Mouse (Mus musculus): ENCODE results near the gene Thyn1. TPM values are rescaled to one million over a fixed set of nuclear protein-coding genes. Genes with fewer than 3 reads are reported as not detected.

Thyn1 gene
- polyA plus RNA-seq, 1 experiment from 2014 or later = 136 TPM

GRCm38 (mm10) chr9:26997062-26997461, 2.4 kb upstream of the Thyn1 start:
- Histone ChIP-seq H3K27me3 (ENCODE audit: control insufficient read depth, insufficient read depth, low read length) (no peaks in the 10 kb centered on the region), H3K9ac (replicated peaks; ENCODE audit: low read depth, low read length) (no peak overlapping the region), H3K9me3 (ENCODE audit: control insufficient read depth, low read length) (no peaks in the 10 kb centered on the region), H3K4me1 (ENCODE audit: control insufficient read depth, insufficient read depth, low read length) (peaks cover 10% of the 10 kb centered on the region; the same call in 1 of the 2 replicates), H3K27ac (ENCODE audit: low read depth, low read length) (no peak overlapping the region), H3K4me2 (ENCODE audit: low read depth, low read length) (no peak overlapping the region), H3K4me3 (ENCODE audit: low read depth, low read length) (no peak overlapping the region), H3K36me3 (ENCODE audit: control insufficient read depth, insufficient read depth, low read length) (no peaks in the 10 kb centered on the region)
- 88% methylated on average over 3 of the region's 3 CpGs for WGBS
- no peak for ATAC-seq (ENCODE audit: low read depth)

GRCm38 (mm10) chr9:26997501-26997900, 2.0 kb upstream of the Thyn1 start:
- H3K9me3 ChIP-seq (ENCODE audit: control insufficient read depth, low read length) = no peaks in the 10 kb centered on the region
- H3K9ac ChIP-seq (replicated peaks; ENCODE audit: low read depth, low read length) = no peak overlapping the region
- H3K4me2 ChIP-seq (ENCODE audit: low read depth, low read length) = no peak overlapping the region
- ATAC-seq (ENCODE audit: low read depth) = no peak
- peaks cover 10% of the 10 kb centered on the region; the same call in 1 of the 2 replicates for H3K4me1 ChIP-seq (ENCODE audit: control insufficient read depth, insufficient read depth, low read length)
- H3K36me3 ChIP-seq (ENCODE audit: control insufficient read depth, insufficient read depth, low read length) = no peaks in the 10 kb centered on the region
- 90% methylated on average over 2 of the region's 2 CpGs for WGBS
- no peak overlapping the region for H3K27ac ChIP-seq (ENCODE audit: low read depth, low read length)
- H3K27me3 ChIP-seq (ENCODE audit: control insufficient read depth, insufficient read depth, low read length) = no peaks in the 10 kb centered on the region
- no peak overlapping the region for H3K4me3 ChIP-seq (ENCODE audit: low read depth, low read length)

- Histone ChIP-seq H3K27me3 (ENCODE audit: control insufficient read depth, insufficient read depth, low read length) (no peaks in the 10 kb centered on the region), H3K4me3 (ENCODE audit: low read depth, low read length) (peak overlapping the region; percentile 69), H3K9ac (replicated peaks; ENCODE audit: low read depth, low read length) (peak overlapping the region; percentile 74), H3K36me3 (ENCODE audit: control insufficient read depth, insufficient read depth, low read length) (no peaks in the 10 kb centered on the region), H3K4me1 (ENCODE audit: control insufficient read depth, insufficient read depth, low read length) (peaks cover 10% of the 10 kb centered on the region; the same call in 1 of the 2 replicates), H3K4me2 (ENCODE audit: low read depth, low read length) (peak overlapping the region; percentile 59), H3K27ac (ENCODE audit: low read depth, low read length) (peak overlapping the region; percentile 48; the same call in 1 of the 2 replicates), H3K9me3 (ENCODE audit: control insufficient read depth, low read length) (no peaks in the 10 kb centered on the region)
- WGBS = 4% methylated on average over 29 of the region's 29 CpGs
- ATAC-seq (ENCODE audit: low read depth) = peak; percentile 71
Measured at GRCm38 (mm10) chr9:26998669-26999460, 645 bp upstream of the Thyn1 start.

GRCm38 (mm10) chr9:27005231-27005630, 5.7 kb downstream of the Thyn1 start:
- no peak for ATAC-seq (ENCODE audit: low read depth)
- 84% methylated on average over 3 of the region's 3 CpGs for WGBS
- Histone ChIP-seq H3K9ac (replicated peaks; ENCODE audit: low read depth, low read length) (no peak overlapping the region), H3K27me3 (ENCODE audit: control insufficient read depth, insufficient read depth, low read length) (no peaks in the 10 kb centered on the region), H3K27ac (ENCODE audit: low read depth, low read length) (no peak overlapping the region), H3K4me1 (ENCODE audit: control insufficient read depth, insufficient read depth, low read length) (peaks cover 8% of the 10 kb centered on the region; the same call in 1 of the 2 replicates), H3K4me3 (ENCODE audit: low read depth, low read length) (no peak overlapping the region), H3K36me3 (ENCODE audit: control insufficient read depth, insufficient read depth, low read length) (peaks cover 53% of the 10 kb centered on the region), H3K9me3 (ENCODE audit: control insufficient read depth, low read length) (no peaks in the 10 kb centered on the region), H3K4me2 (ENCODE audit: low read depth, low read length) (no peak overlapping the region)

- no peak overlapping the region for H3K4me3 ChIP-seq (ENCODE audit: low read depth, low read length)
- no peaks in the 10 kb centered on the region for H3K27me3 ChIP-seq (ENCODE audit: control insufficient read depth, insufficient read depth, low read length)
- H3K9ac ChIP-seq (replicated peaks; ENCODE audit: low read depth, low read length) = no peak overlapping the region
- no peak for ATAC-seq (ENCODE audit: low read depth)
- H3K4me1 ChIP-seq (ENCODE audit: control insufficient read depth, insufficient read depth, low read length) = peaks cover 2% of the 10 kb centered on the region; the same call in 1 of the 2 replicates
- WGBS = 68% methylated on average over 1 of the region's 1 CpGs
- H3K9me3 ChIP-seq (ENCODE audit: control insufficient read depth, low read length) = no peaks in the 10 kb centered on the region
- H3K27ac ChIP-seq (ENCODE audit: low read depth, low read length) = no peak overlapping the region
- peaks cover 58% of the 10 kb centered on the region for H3K36me3 ChIP-seq (ENCODE audit: control insufficient read depth, insufficient read depth, low read length)
- H3K4me2 ChIP-seq (ENCODE audit: low read depth, low read length) = no peak overlapping the region
Measured at GRCm38 (mm10) chr9:27005933-27006332, 6.4 kb downstream of the Thyn1 start.

GRCm38 (mm10) chr9:27006866-27007265, 7.4 kb downstream of the Thyn1 start:
- ATAC-seq (ENCODE audit: low read depth) = peak; percentile 35; the same call in 1 of the 2 replicates
- WGBS = 94% methylated on average over 5 of the region's 5 CpGs
- Histone ChIP-seq H3K4me1 (ENCODE audit: control insufficient read depth, insufficient read depth, low read length) (no peaks in the 10 kb centered on the region), H3K4me3 (ENCODE audit: low read depth, low read length) (no peak overlapping the region), H3K36me3 (ENCODE audit: control insufficient read depth, insufficient read depth, low read length) (peaks cover 61% of the 10 kb centered on the region), H3K9ac (replicated peaks; ENCODE audit: low read depth, low read length) (no peak overlapping the region), H3K9me3 (ENCODE audit: control insufficient read depth, low read length) (no peaks in the 10 kb centered on the region), H3K27ac (ENCODE audit: low read depth, low read length) (no peak overlapping the region), H3K4me2 (ENCODE audit: low read depth, low read length) (no peak overlapping the region), H3K27me3 (ENCODE audit: control insufficient read depth, insufficient read depth, low read length) (no peaks in the 10 kb centered on the region)

GRCm38 (mm10) chr9:27009231-27009630, 9.7 kb downstream of the Thyn1 start:
- Histone ChIP-seq H3K27me3 (ENCODE audit: control insufficient read depth, insufficient read depth, low read length) (no peaks in the 10 kb centered on the region), H3K4me1 (ENCODE audit: control insufficient read depth, insufficient read depth, low read length) (no peaks in the 10 kb centered on the region), H3K36me3 (ENCODE audit: control insufficient read depth, insufficient read depth, low read length) (peaks cover 81% of the 10 kb centered on the region), H3K4me2 (ENCODE audit: low read depth, low read length) (no peak overlapping the region), H3K9me3 (ENCODE audit: control insufficient read depth, low read length) (no peaks in the 10 kb centered on the region), H3K27ac (ENCODE audit: low read depth, low read length) (no peak overlapping the region), H3K4me3 (ENCODE audit: low read depth, low read length) (no peak overlapping the region), H3K9ac (replicated peaks; ENCODE audit: low read depth, low read length) (no peak overlapping the region)
- no peak for ATAC-seq (ENCODE audit: low read depth)
- 88% methylated on average over 5 of the region's 5 CpGs for WGBS

- Histone ChIP-seq H3K4me2 (ENCODE audit: low read depth, low read length) (no peak overlapping the region), H3K27me3 (ENCODE audit: control insufficient read depth, insufficient read depth, low read length) (no peaks in the 10 kb centered on the region), H3K9ac (replicated peaks; ENCODE audit: low read depth, low read length) (no peak overlapping the region), H3K9me3 (ENCODE audit: control insufficient read depth, low read length) (no peaks in the 10 kb centered on the region), H3K27ac (ENCODE audit: low read depth, low read length) (no peak overlapping the region), H3K4me1 (ENCODE audit: control insufficient read depth, insufficient read depth, low read length) (no peaks in the 10 kb centered on the region), H3K4me3 (ENCODE audit: low read depth, low read length) (no peak overlapping the region), H3K36me3 (ENCODE audit: control insufficient read depth, insufficient read depth, low read length) (peaks cover 78% of the 10 kb centered on the region)
- 90% methylated on average over 4 of the region's 4 CpGs for WGBS
- ATAC-seq (ENCODE audit: low read depth) = no peak
Measured at GRCm38 (mm10) chr9:27011572-27011971, 12.1 kb downstream of the Thyn1 start.

GRCm38 (mm10) chr9:27018961-27019360, 19.5 kb downstream of the Thyn1 start:
- 92% methylated on average over 10 of the region's 10 CpGs for WGBS
- no peak for ATAC-seq (ENCODE audit: low read depth)
- Histone ChIP-seq H3K4me3 (ENCODE audit: low read depth, low read length) (no peak overlapping the region), H3K4me2 (ENCODE audit: low read depth, low read length) (no peak overlapping the region), H3K27ac (ENCODE audit: low read depth, low read length) (no peak overlapping the region), H3K9me3 (ENCODE audit: control insufficient read depth, low read length) (no peaks in the 10 kb centered on the region), H3K4me1 (ENCODE audit: control insufficient read depth, insufficient read depth, low read length) (no peaks in the 10 kb centered on the region), H3K36me3 (ENCODE audit: control insufficient read depth, insufficient read depth, low read length) (peaks cover 30% of the 10 kb centered on the region), H3K9ac (replicated peaks; ENCODE audit: low read depth, low read length) (no peak overlapping the region), H3K27me3 (ENCODE audit: control insufficient read depth, insufficient read depth, low read length) (no peaks in the 10 kb centered on the region)

Data from neural tube, embryonic 14.5 days (tissue).